Mouse (Mus musculus) small intestine, adult 2 months (tissue): ENCODE results near the gene Dek.

Experiments used
- CTCF ChIP-seq: fragments of 200-500 bp; IDR thresholded peaks from 2 replicates; pipeline ENCODE4 v1.5.1; 2012; ENCODE audit warnings: low read depth, mild to moderate bottlenecking, control low read depth, inconsistent platforms, low read length, moderate library complexity, mixed read lengths; ENCODE audit not compliant: insufficient replicate concordance, insufficient read length; ENCODE audit errors: extremely low read depth
- POLR2A ChIP-seq: fragments of 200-500 bp; IDR thresholded peaks from 2 replicates; pipeline ENCODE4 v1.6.1; 2012; ENCODE audit warnings: low read depth, mild to moderate bottlenecking, control low read depth, inconsistent platforms, low read length, moderate library complexity

DNA sequence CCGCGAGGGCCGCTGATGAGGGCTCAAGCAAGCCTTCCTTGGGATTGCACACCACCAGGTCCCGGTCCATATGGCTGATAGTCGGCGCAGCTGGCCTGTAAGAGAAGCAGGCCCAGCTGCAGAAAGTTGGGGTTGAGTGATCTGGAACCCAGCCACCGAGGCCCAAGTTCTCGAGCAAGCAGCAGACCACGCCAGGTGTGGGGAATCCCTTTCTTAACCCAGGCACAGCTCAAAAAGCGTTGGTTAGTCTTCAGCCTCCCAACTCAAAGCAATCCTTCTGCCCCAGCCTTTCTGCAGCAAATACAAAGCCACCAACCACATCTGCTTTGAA, 61.4 kb downstream of the Dek start, which contains the start of gene Tpmt:
- TF ChIP-seq CTCF (no peak), POLR2A (no peak)
